In genomic region chr15:80254207-80254606, GRCm38 (mm10) we compare ENCODE assay signal across 9 mouse cellular contexts. TPM values are rescaled to one million over a fixed set of nuclear protein-coding genes. Genes with fewer than 3 reads are reported as not detected.
A peak's percentile ranks its signal among the peaks of the same experiment; 100 is the strongest.
DNase-seq lines count a peak whose midpoint lies in the region; ATAC-seq and TF ChIP-seq lines count a peak whose summit lies in the region.
"Had no signal": no experiment of that assay in that cellular context is flagged by ENCODE, and none has a peak within 500 bp of the region (broad histone marks: within the 10 kb centered on the region; RNA-seq: fewer than 3 reads in every experiment).

No protein-coding gene starts in this region.

- peaks cover 17% of the 10 kb centered on the region for H3K79me2 ChIP-seq in myocyte (ENCODE audit: control insufficient read depth, insufficient read depth)

- peaks cover 9% of the 10 kb centered on the region; the same call in 1 of the 2 replicates for H3K4me1 ChIP-seq in spleen, adult 2 months (ENCODE audit: control insufficient read depth, insufficient read depth, insufficient read length)
- peaks cover 6% of the 10 kb centered on the region; the same call in 1 of the 2 replicates for H3K4me1 ChIP-seq in bone marrow macrophage, adult 2 months (ENCODE audit: control insufficient read depth, insufficient read depth, low read length)
- peaks cover 38% of the 10 kb centered on the region for H3K4me1 ChIP-seq in heart, postnatal 0 days (ENCODE audit: control insufficient read depth, insufficient read depth)
- peaks cover 30% of the 10 kb centered on the region for H3K4me1 ChIP-seq in limb, embryonic 14.5 days (ENCODE audit: control insufficient read depth, insufficient read depth, low read length)

- no peak for TF ChIP-seq EP300 in heart, postnatal 0 days (IDR thresholded peaks at IDR 0.05; ENCODE audit: low read depth)

- TF ChIP-seq CTCF in spleen, adult 2 months (IDR thresholded peaks at IDR 0.05; ENCODE audit: extremely low read depth, insufficient read depth, insufficient read length, insufficient replicate concordance): no peak
- no peak for TF ChIP-seq CTCF in bone marrow macrophage, adult 2 months (IDR thresholded peaks at IDR 0.05; ENCODE audit: low read depth, low read length)
- TF ChIP-seq CTCF in heart, postnatal 0 days (IDR thresholded peaks at IDR 0.05; ENCODE audit: low read depth): no peak

- H3K4me3 ChIP-seq in spleen, adult 2 months (ENCODE audit: extremely low read depth, insufficient read depth, insufficient read length): peak overlapping the region; percentile 69
- peak overlapping the region; percentile 86 for H3K4me3 ChIP-seq in bone marrow macrophage, adult 2 months (ENCODE audit: insufficient read depth, low read length)
- H3K4me3 ChIP-seq in heart, postnatal 0 days (ENCODE audit: low read depth, low read length): peak overlapping the region; percentile 79
- peak overlapping the region; percentile 97 for H3K4me3 ChIP-seq in limb, embryonic 14.5 days (replicated peaks; ENCODE audit: low read length)
- peak overlapping the region; percentile 95 for H3K4me3 ChIP-seq in myocyte

- no peak for ATAC-seq in heart, postnatal 0 days (ENCODE audit: insufficient read depth, low read depth)
- ATAC-seq in limb, embryonic 14.5 days (ENCODE audit: low FRiP score, low read depth): no peak

- H3K9me3 ChIP-seq in heart, postnatal 0 days (replicated peaks; ENCODE audit: control insufficient read depth, low read length): no peaks in the 10 kb centered on the region
- H3K9me3 ChIP-seq in limb, embryonic 14.5 days (ENCODE audit: control insufficient read depth, low read length): no peaks in the 10 kb centered on the region

- TF ChIP-seq POLR2A in spleen, adult 2 months (IDR thresholded peaks at IDR 0.05; ENCODE audit: low read depth, low read length): no peak
- TF ChIP-seq POLR2A in bone marrow macrophage, adult 2 months (IDR thresholded peaks at IDR 0.05; ENCODE audit: borderline replicate concordance, low read depth, low read length): no peak
- no peak for TF ChIP-seq POLR2A in limb, embryonic 14.5 days (IDR thresholded peaks at IDR 0.05; ENCODE audit: borderline replicate concordance, extremely low read depth, insufficient read depth, insufficient read length)
- no peak for TF ChIP-seq POLR2A in myocyte (IDR thresholded peaks at IDR 0.05; ENCODE audit: insufficient read length, low read depth)

- peaks cover 34% of the 10 kb centered on the region for H3K36me3 ChIP-seq in spleen, adult 2 months (ENCODE audit: control insufficient read depth, insufficient read depth, low read length)
- H3K36me3 ChIP-seq in heart, postnatal 0 days (replicated peaks; ENCODE audit: control insufficient read depth, insufficient read depth, low read length): peaks cover 32% of the 10 kb centered on the region
- H3K36me3 ChIP-seq in limb, embryonic 14.5 days (ENCODE audit: control insufficient read depth, insufficient read depth, low read length): peaks cover 61% of the 10 kb centered on the region
- peaks cover 51% of the 10 kb centered on the region for H3K36me3 ChIP-seq in myocyte (ENCODE audit: control insufficient read depth, insufficient read depth)

- 70% methylated on average over 6 of the region's 6 CpGs for WGBS in spleen, adult 2 months
- WGBS in heart, postnatal 0 days: 25% methylated on average over 6 of the region's 6 CpGs
- 22% methylated on average over 6 of the region's 6 CpGs for WGBS in limb, embryonic 14.5 days

- H3K27ac ChIP-seq in spleen, adult 2 months (ENCODE audit: insufficient read depth, low read length): peak overlapping the region; percentile 94
- peak overlapping the region; percentile 79 for H3K27ac ChIP-seq in bone marrow macrophage, adult 2 months (ENCODE audit: insufficient read depth, low read depth, low read length)
- H3K27ac ChIP-seq in heart, postnatal 0 days (ENCODE audit: low read depth): peak overlapping the region; percentile 98
- H3K27ac ChIP-seq in limb, embryonic 14.5 days (replicated peaks; ENCODE audit: low read depth, low read length): peak overlapping the region; percentile 96

- H3K27me3 ChIP-seq in spleen, adult 2 months (ENCODE audit: control insufficient read depth, insufficient read depth, low read length): no peaks in the 10 kb centered on the region
- H3K27me3 ChIP-seq in heart, postnatal 0 days (ENCODE audit: control insufficient read depth, insufficient read depth, low read length): no peaks in the 10 kb centered on the region
- no peaks in the 10 kb centered on the region for H3K27me3 ChIP-seq in limb, embryonic 14.5 days (ENCODE audit: control insufficient read depth, insufficient read depth, low read length)
- H3K27me3 ChIP-seq in myocyte (ENCODE audit: control insufficient read depth, insufficient read depth, insufficient read length): no peaks in the 10 kb centered on the region

- H3K4me2 ChIP-seq in heart, postnatal 0 days (ENCODE audit: low read depth, low read length): peak overlapping the region; percentile 95
- H3K4me2 ChIP-seq in limb, embryonic 14.5 days (replicated peaks; ENCODE audit: low read depth, low read length, severe bottlenecking): peak overlapping the region; percentile 89
- H3K4me2 ChIP-seq in myocyte (ENCODE audit: low read depth): peak overlapping the region; percentile 86

- DNase-seq in spleen, adult 2 months (ENCODE audit: low read depth in 1 of 2, low spot score in 2 of 2): no peak
- DNase-seq in spleen, adult 12 weeks (ENCODE audit: low spot score): no peak
- DNase-seq in heart, postnatal 0 days (ENCODE audit: low spot score): peak; percentile 71
- DNase-seq in limb, embryonic 14.5 days (ENCODE audit: low spot score): peak; percentile 67
- DNase-seq in frontal cortex, postnatal 10 days (ENCODE audit: low spot score in 2 of 2): no peak
- DNase-seq in spleen, postnatal 4 days (ENCODE audit: low spot score in 2 of 2): no peak

- H3K9ac ChIP-seq in heart, postnatal 0 days (replicated peaks; ENCODE audit: low read depth, low read length): peak overlapping the region; percentile 68
- H3K9ac ChIP-seq in limb, embryonic 14.5 days (ENCODE audit: low read depth, low read length, severe bottlenecking): peak overlapping the region; percentile 60

- H3ac ChIP-seq in myocyte (ENCODE audit: control insufficient read depth, insufficient read length): peak overlapping the region; percentile 86

TF ChIP-seq in myocyte, 11 proteins besides CTCF, POLR2A, EP300 and RAD21:
- TF ChIP-seq MYOD1 (IDR thresholded peaks at IDR 0.05; ENCODE audit: control insufficient read depth in 1 of 3, insufficient read length in 2 of 3, low read depth in 2 of 3) (no peak), MYOG (IDR thresholded peaks at IDR 0.05; ENCODE audit: control insufficient read depth in 1 of 3, insufficient read depth in 1 of 3, insufficient read length in 2 of 3, low read depth in 2 of 3) (no peak), TCF3 (IDR thresholded peaks at IDR 0.05; ENCODE audit: insufficient read length, low read depth) (no peak), CEBPB (IDR thresholded peaks at IDR 0.05; ENCODE audit: insufficient read depth, poor library complexity, severe bottlenecking) (no peak)

RNA-seq across cellular contexts. Expression of gene Atf4, which starts 0.8 kb away (rescaled TPM):
- polyA plus RNA-seq in spleen, adult 2 months (2012; rRNA removed): 101 and 146 TPM in 2 replicates
- polyA plus RNA-seq in bone marrow macrophage, adult 2 months (2012; ENCODE audit: insufficient read depth, insufficient read length, missing spikeins): 122 and 133 TPM in 2 replicates
- 122 and 128 TPM in 2 replicates for total RNA-seq in heart, postnatal 0 days (2014; rRNA removed; ENCODE audit: low replicate concordance)
- polyA plus RNA-seq in heart, postnatal 0 days (2015; fragmentation: Nextera tagmentation; extraction: Ambion mirVana): 63.5 and 65.0 TPM in 2 replicates
- 319 and 398 TPM in 2 replicates for polyA plus RNA-seq in limb, embryonic 14.5 days (2012; rRNA removed)
- 124 and 141 TPM in 2 replicates for polyA plus RNA-seq in limb, embryonic 14.5 days (2014; fragmentation: Nextera tagmentation; extraction: Ambion mirVana)
- 1,038 TPM for polyA plus RNA-seq in myocyte (2012; fragmentation: generic; extraction: Trizol)

RNA-seq across cellular contexts. Expression of gene Rps19bp1, which starts 9.9 kb away (rescaled TPM):
- 10.4 and 17.7 TPM in 2 replicates for polyA plus RNA-seq in spleen, adult 2 months (2012; rRNA removed)
- 18.6 and 26.0 TPM in 2 replicates for polyA plus RNA-seq in bone marrow macrophage, adult 2 months (2012; ENCODE audit: insufficient read depth, insufficient read length, missing spikeins)
- total RNA-seq in heart, postnatal 0 days (2014; rRNA removed; ENCODE audit: low replicate concordance): 13.7 and 21.6 TPM in 2 replicates
- polyA plus RNA-seq in heart, postnatal 0 days (2015; fragmentation: Nextera tagmentation; extraction: Ambion mirVana): 34.7 and 35.8 TPM in 2 replicates
- 38.4 and 44.2 TPM in 2 replicates for polyA plus RNA-seq in limb, embryonic 14.5 days (2012; rRNA removed)
- 61.1 and 66.0 TPM in 2 replicates for polyA plus RNA-seq in limb, embryonic 14.5 days (2014; fragmentation: Nextera tagmentation; extraction: Ambion mirVana)
- 144 TPM for polyA plus RNA-seq in myocyte (2012; fragmentation: generic; extraction: Trizol)

RNA-seq across cellular contexts. Expression of gene AC140267.1, which starts 18.6 kb away (rescaled TPM):
- polyA plus RNA-seq in spleen, adult 2 months (2012; rRNA removed): not detected in 2 replicates
- polyA plus RNA-seq in bone marrow macrophage, adult 2 months (2012; ENCODE audit: insufficient read depth, insufficient read length, missing spikeins): not detected in 2 replicates
- total RNA-seq in heart, postnatal 0 days (2014; rRNA removed; ENCODE audit: low replicate concordance): not detected in 2 replicates
- not detected in 2 replicates for polyA plus RNA-seq in heart, postnatal 0 days (2015; fragmentation: Nextera tagmentation; extraction: Ambion mirVana)
- polyA plus RNA-seq in limb, embryonic 14.5 days (2012; rRNA removed): not detected in 2 replicates
- polyA plus RNA-seq in limb, embryonic 14.5 days (2014; fragmentation: Nextera tagmentation; extraction: Ambion mirVana): not detected in 2 replicates
- polyA plus RNA-seq in myocyte (2012; fragmentation: generic; extraction: Trizol): not detected
- total RNA-seq: neutrophil, adult 5-6 weeks had no signal

RNA-seq across cellular contexts. Expression of gene Mief1, which starts 20.4 kb away (rescaled TPM):
- polyA plus RNA-seq in spleen, adult 2 months (2012; rRNA removed): 11.7 and 13.1 TPM in 2 replicates
- 19.7 and 22.2 TPM in 2 replicates for polyA plus RNA-seq in bone marrow macrophage, adult 2 months (2012; ENCODE audit: insufficient read depth, insufficient read length, missing spikeins)
- 34.5 and 39.8 TPM in 2 replicates for total RNA-seq in heart, postnatal 0 days (2014; rRNA removed; ENCODE audit: low replicate concordance)
- polyA plus RNA-seq in heart, postnatal 0 days (2015; fragmentation: Nextera tagmentation; extraction: Ambion mirVana): 17.0 and 17.8 TPM in 2 replicates
- polyA plus RNA-seq in limb, embryonic 14.5 days (2012; rRNA removed): 13.3 and 14.0 TPM in 2 replicates
- 29.9 and 32.7 TPM in 2 replicates for polyA plus RNA-seq in limb, embryonic 14.5 days (2014; fragmentation: Nextera tagmentation; extraction: Ambion mirVana)
- polyA plus RNA-seq in myocyte (2012; fragmentation: generic; extraction: Trizol): 24.3 TPM

RNA-seq across cellular contexts. Expression of gene Cacna1i, which starts 32.8 kb away (rescaled TPM):
- polyA plus RNA-seq in spleen, adult 2 months (2012; rRNA removed): 18.9 and 23.7 TPM in 2 replicates
- 0.13 TPM in 1 of 2 replicates, not detected in the other for polyA plus RNA-seq in bone marrow macrophage, adult 2 months (2012; ENCODE audit: insufficient read depth, insufficient read length, missing spikeins)
- total RNA-seq in heart, postnatal 0 days (2014; rRNA removed; ENCODE audit: low replicate concordance): not detected in 2 replicates
- not detected in 2 replicates for polyA plus RNA-seq in heart, postnatal 0 days (2015; fragmentation: Nextera tagmentation; extraction: Ambion mirVana)
- polyA plus RNA-seq in limb, embryonic 14.5 days (2012; rRNA removed): 0.12 and 0.34 TPM in 2 replicates
- polyA plus RNA-seq in limb, embryonic 14.5 days (2014; fragmentation: Nextera tagmentation; extraction: Ambion mirVana): 0.03 TPM in 1 of 2 replicates, not detected in the other
- polyA plus RNA-seq in myocyte (2012; fragmentation: generic; extraction: Trizol): 0.04 TPM

Comparison
In these comparisons a context has a peak if more than half of its experiments do, and no peak if none do; other contexts are left out.
1. DNase-seq: peak in heart, postnatal 0 days (single experiment) and limb, embryonic 14.5 days (single experiment); none in spleen, adult 2 months (0 of 2), spleen, adult 12 weeks (single experiment), frontal cortex, postnatal 10 days (0 of 2) and spleen, postnatal 4 days (0 of 2).
2. Peak in every context shown above with its lines, with median percentiles within 50 percentile points of each other: H3K27ac ChIP-seq, H3K4me3 ChIP-seq and H3K4me2 ChIP-seq.